Mouse (Mus musculus) bone marrow, adult 2 months (tissue): ENCODE measurements at regions not wholly inside any gene's neighbourhood (a gene's known extent, or its start where the extent isn't known, plus 50 kb on each side); places are given as distances from the start of the nearest gene placed in this dataset.

Source experiments
- CTCF ChIP-seq: fragments of 200-500 bp; IDR thresholded peaks from 2 replicates; pipeline ENCODE4 v1.5.1; 2011; ENCODE audit warnings: low read length, control low read depth; ENCODE audit not compliant: control insufficient read depth, insufficient read depth
- POLR2A ChIP-seq: fragments of 200-500 bp; IDR thresholded peaks from 2 replicates; pipeline ENCODE4 v1.6.1; 2011; ENCODE audit warnings: low read depth, mild to moderate bottlenecking, control low read depth, low read length, borderline replicate concordance; ENCODE audit not compliant: control insufficient read depth

- no peak for TF ChIP-seq POLR2A
- TF ChIP-seq CTCF, result no peak
Measured at GRCm38 (mm10) chr6:89242371-89243288, 119.8 kb downstream of the Plxna1 start.
